Mouse (Mus musculus): ENCODE measurements around the gene Tbcd. TPM values are rescaled to one million over a fixed set of nuclear protein-coding genes. Genes with fewer than 3 reads are reported as not detected.
A peak's percentile ranks its signal among the peaks of the same experiment; 100 is the strongest.

The Tbcd gene
- polyA plus RNA-seq, 1 experiment from 2014 or later = 33.2 TPM

GRCm38 (mm10) chr11:121500595-121500994 is 48.8 kb downstream of the Tbcd start:
- no peak overlapping the region for H3K4me2 ChIP-seq (replicated peaks; ENCODE audit: low read depth, low read length)
- H3K4me1 ChIP-seq (ENCODE audit: control insufficient read depth, insufficient read depth, low read length) = no peaks in the 10 kb centered on the region
- no peak for ATAC-seq (ENCODE audit: insufficient number of reproducible peaks, insufficient read depth, low FRiP score, low read depth)
- H3K9me3 ChIP-seq (ENCODE audit: control insufficient read depth, low read depth, low read length) = no peaks in the 10 kb centered on the region
- peaks cover 8% of the 10 kb centered on the region; the same call in 1 of the 2 replicates for H3K36me3 ChIP-seq (ENCODE audit: control insufficient read depth, insufficient read depth, low read length)
- no peak overlapping the region for H3K27ac ChIP-seq (ENCODE audit: low read length)
- no peak overlapping the region for H3K4me3 ChIP-seq (ENCODE audit: low read depth, low read length)
- H3K27me3 ChIP-seq (ENCODE audit: control insufficient read depth, insufficient read depth, low read length) = no peaks in the 10 kb centered on the region
- H3K9ac ChIP-seq (replicated peaks; ENCODE audit: low read depth, low read length) = no peak overlapping the region

- H3K4me3 ChIP-seq (ENCODE audit: low read depth, low read length) = no peak overlapping the region
- H3K36me3 ChIP-seq (ENCODE audit: control insufficient read depth, insufficient read depth, low read length) = peaks cover 10% of the 10 kb centered on the region
- no peak overlapping the region for H3K4me2 ChIP-seq (replicated peaks; ENCODE audit: low read depth, low read length)
- no peak for ATAC-seq (ENCODE audit: insufficient number of reproducible peaks, insufficient read depth, low FRiP score, low read depth)
- no peaks in the 10 kb centered on the region for H3K27me3 ChIP-seq (ENCODE audit: control insufficient read depth, insufficient read depth, low read length)
- no peaks in the 10 kb centered on the region for H3K4me1 ChIP-seq (ENCODE audit: control insufficient read depth, insufficient read depth, low read length)
- WGBS = 80% methylated on average over 4 of the region's 4 CpGs
- H3K9me3 ChIP-seq (ENCODE audit: control insufficient read depth, low read depth, low read length) = no peaks in the 10 kb centered on the region
- no peak overlapping the region for H3K27ac ChIP-seq (ENCODE audit: low read length)
- H3K9ac ChIP-seq (replicated peaks; ENCODE audit: low read depth, low read length) = no peak overlapping the region
Observed at GRCm38 (mm10) chr11:121501525-121501924, 49.8 kb downstream of the Tbcd start.

- ATAC-seq (ENCODE audit: insufficient number of reproducible peaks, insufficient read depth, low FRiP score, low read depth) = no peak
- Histone ChIP-seq H3K27ac (ENCODE audit: low read length) (no peak overlapping the region), H3K4me2 (replicated peaks; ENCODE audit: low read depth, low read length) (no peak overlapping the region), H3K4me1 (ENCODE audit: control insufficient read depth, insufficient read depth, low read length) (no peaks in the 10 kb centered on the region), H3K27me3 (ENCODE audit: control insufficient read depth, insufficient read depth, low read length) (no peaks in the 10 kb centered on the region), H3K9ac (replicated peaks; ENCODE audit: low read depth, low read length) (no peak overlapping the region), H3K36me3 (ENCODE audit: control insufficient read depth, insufficient read depth, low read length) (peaks cover 10% of the 10 kb centered on the region), H3K4me3 (ENCODE audit: low read depth, low read length) (no peak overlapping the region), H3K9me3 (ENCODE audit: control insufficient read depth, low read depth, low read length) (no peaks in the 10 kb centered on the region)
- WGBS = 72% methylated on average over 4 of the region's 4 CpGs
Observed at GRCm38 (mm10) chr11:121502000-121502860, 50.5 kb downstream of the Tbcd start.

- Histone ChIP-seq H3K9me3 (ENCODE audit: control insufficient read depth, low read depth, low read length) (no peaks in the 10 kb centered on the region), H3K9ac (replicated peaks; ENCODE audit: low read depth, low read length) (no peak overlapping the region), H3K4me3 (ENCODE audit: low read depth, low read length) (no peak overlapping the region), H3K27ac (ENCODE audit: low read length) (no peak overlapping the region), H3K36me3 (ENCODE audit: control insufficient read depth, insufficient read depth, low read length) (peaks cover 5% of the 10 kb centered on the region), H3K27me3 (ENCODE audit: control insufficient read depth, insufficient read depth, low read length) (no peaks in the 10 kb centered on the region), H3K4me1 (ENCODE audit: control insufficient read depth, insufficient read depth, low read length) (no peaks in the 10 kb centered on the region), H3K4me2 (replicated peaks; ENCODE audit: low read depth, low read length) (no peak overlapping the region)
- no peak for ATAC-seq (ENCODE audit: insufficient number of reproducible peaks, insufficient read depth, low FRiP score, low read depth)
- WGBS = 62% methylated on average over 4 of the region's 4 CpGs
Observed at GRCm38 (mm10) chr11:121508478-121508877, 56.7 kb downstream of the Tbcd start.

GRCm38 (mm10) chr11:121510512-121511246 is 58.9 kb downstream of the Tbcd start:
- H3K27me3 ChIP-seq (ENCODE audit: control insufficient read depth, insufficient read depth, low read length) = no peaks in the 10 kb centered on the region
- no peaks in the 10 kb centered on the region for H3K9me3 ChIP-seq (ENCODE audit: control insufficient read depth, low read depth, low read length)
- H3K4me1 ChIP-seq (ENCODE audit: control insufficient read depth, insufficient read depth, low read length) = no peaks in the 10 kb centered on the region
- no peak overlapping the region for H3K9ac ChIP-seq (replicated peaks; ENCODE audit: low read depth, low read length)
- peaks cover 2% of the 10 kb centered on the region for H3K36me3 ChIP-seq (ENCODE audit: control insufficient read depth, insufficient read depth, low read length)
- WGBS = 63% methylated on average over 9 of the region's 9 CpGs
- H3K4me3 ChIP-seq (ENCODE audit: low read depth, low read length) = no peak overlapping the region
- H3K4me2 ChIP-seq (replicated peaks; ENCODE audit: low read depth, low read length) = no peak overlapping the region
- H3K27ac ChIP-seq (ENCODE audit: low read length) = no peak overlapping the region
- no peak for ATAC-seq (ENCODE audit: insufficient number of reproducible peaks, insufficient read depth, low FRiP score, low read depth)

GRCm38 (mm10) chr11:121512896-121513572 is 61.3 kb downstream of the Tbcd start:
- no peak overlapping the region for H3K4me3 ChIP-seq (ENCODE audit: low read depth, low read length)
- no peak overlapping the region for H3K4me2 ChIP-seq (replicated peaks; ENCODE audit: low read depth, low read length)
- H3K27me3 ChIP-seq (ENCODE audit: control insufficient read depth, insufficient read depth, low read length) = no peaks in the 10 kb centered on the region
- H3K4me1 ChIP-seq (ENCODE audit: control insufficient read depth, insufficient read depth, low read length) = no peaks in the 10 kb centered on the region
- no peaks in the 10 kb centered on the region for H3K9me3 ChIP-seq (ENCODE audit: control insufficient read depth, low read depth, low read length)
- 92% methylated on average over 8 of the region's 8 CpGs for WGBS
- no peaks in the 10 kb centered on the region for H3K36me3 ChIP-seq (ENCODE audit: control insufficient read depth, insufficient read depth, low read length)
- no peak for ATAC-seq (ENCODE audit: insufficient number of reproducible peaks, insufficient read depth, low FRiP score, low read depth)
- no peak overlapping the region for H3K9ac ChIP-seq (replicated peaks; ENCODE audit: low read depth, low read length)
- no peak overlapping the region for H3K27ac ChIP-seq (ENCODE audit: low read length)

- WGBS = 83% methylated on average over 9 of the region's 9 CpGs
- Histone ChIP-seq H3K36me3 (ENCODE audit: control insufficient read depth, insufficient read depth, low read length) (no peaks in the 10 kb centered on the region), H3K27ac (ENCODE audit: low read length) (no peak overlapping the region; the same call in 1 of the 2 replicates), H3K9me3 (ENCODE audit: control insufficient read depth, low read depth, low read length) (no peaks in the 10 kb centered on the region), H3K4me3 (ENCODE audit: low read depth, low read length) (no peak overlapping the region), H3K4me2 (replicated peaks; ENCODE audit: low read depth, low read length) (no peak overlapping the region), H3K4me1 (ENCODE audit: control insufficient read depth, insufficient read depth, low read length) (no peaks in the 10 kb centered on the region), H3K27me3 (ENCODE audit: control insufficient read depth, insufficient read depth, low read length) (no peaks in the 10 kb centered on the region), H3K9ac (replicated peaks; ENCODE audit: low read depth, low read length) (no peak overlapping the region)
- ATAC-seq (ENCODE audit: insufficient number of reproducible peaks, insufficient read depth, low FRiP score, low read depth) = no peak
Observed at GRCm38 (mm10) chr11:121515996-121516395, 64.2 kb downstream of the Tbcd start.

GRCm38 (mm10) chr11:121516906-121517305 is 65.2 kb downstream of the Tbcd start:
- no peak overlapping the region for H3K4me3 ChIP-seq (ENCODE audit: low read depth, low read length)
- no peak overlapping the region for H3K9ac ChIP-seq (replicated peaks; ENCODE audit: low read depth, low read length)
- ATAC-seq (ENCODE audit: insufficient number of reproducible peaks, insufficient read depth, low FRiP score, low read depth) = no peak
- 66% methylated on average over 3 of the region's 3 CpGs for WGBS
- no peak overlapping the region for H3K4me2 ChIP-seq (replicated peaks; ENCODE audit: low read depth, low read length)
- H3K27ac ChIP-seq (ENCODE audit: low read length) = peak overlapping the region; percentile 13; the same call in 1 of the 2 replicates
- no peaks in the 10 kb centered on the region for H3K36me3 ChIP-seq (ENCODE audit: control insufficient read depth, insufficient read depth, low read length)
- no peaks in the 10 kb centered on the region for H3K9me3 ChIP-seq (ENCODE audit: control insufficient read depth, low read depth, low read length)
- H3K4me1 ChIP-seq (ENCODE audit: control insufficient read depth, insufficient read depth, low read length) = no peaks in the 10 kb centered on the region
- H3K27me3 ChIP-seq (ENCODE audit: control insufficient read depth, insufficient read depth, low read length) = no peaks in the 10 kb centered on the region

All from stomach, embryonic 14.5 days (tissue).